Mouse (Mus musculus): ENCODE data around the gene Ctnnd2. TPM values are rescaled to one million over a fixed set of nuclear protein-coding genes. Genes with fewer than 3 reads are reported as not detected.

Ctnnd2 gene
- total and polyA plus RNA-seq, 3 experiments: 0.10 to 0.35 (median 0.16) TPM

DNA sequence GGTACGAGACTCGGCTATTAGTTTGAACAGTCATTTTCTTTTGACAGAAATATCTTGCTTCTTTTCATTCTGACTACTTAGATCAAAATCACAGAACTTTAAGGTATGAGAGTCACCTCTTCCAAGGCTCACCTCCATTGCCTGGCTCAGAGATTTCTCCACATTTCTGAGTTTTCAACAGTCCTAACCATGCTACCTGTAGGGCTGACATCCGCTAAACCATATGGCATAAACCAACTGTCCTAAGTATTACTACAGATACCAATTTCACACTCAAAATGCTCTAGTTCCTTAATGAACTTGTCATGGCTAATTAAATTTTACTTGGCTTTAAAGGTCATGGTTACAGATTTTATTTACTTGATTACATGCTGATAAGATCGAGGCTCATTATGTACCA, 786.1 kb downstream of the Ctnnd2 start:
- no peak overlapping the region for H3K9ac ChIP-seq (ENCODE audit: low read depth, low read length)
- no peak overlapping the region for H3K4me3 ChIP-seq
- H3K27me3 ChIP-seq (ENCODE audit: control insufficient read depth, insufficient read depth, low read length): no peaks in the 10 kb centered on the region
- intact Hi-C loops (cut with DNase I): no loop called here
- no peak for DNase-seq
- H3K4me1 ChIP-seq (ENCODE audit: control insufficient read depth, insufficient read depth, low read length): no peaks in the 10 kb centered on the region
- no peak for TF ChIP-seq EP300 (IDR thresholded peaks at IDR 0.05; ENCODE audit: insufficient read depth, low read depth, low read length)
- no peak for TF ChIP-seq CTCF (IDR thresholded peaks at IDR 0.05)
- TF ChIP-seq POLR2A (IDR thresholded peaks at IDR 0.05; ENCODE audit: insufficient read depth, low read depth, low read length): no peak
- no peak overlapping the region for H3K27ac ChIP-seq
- H3K36me3 ChIP-seq (ENCODE audit: control insufficient read depth, insufficient read depth, low read length): no peaks in the 10 kb centered on the region
- 91% methylated on average over 4 of the region's 4 CpGs for WGBS
- no peaks in the 10 kb centered on the region for H3K79me2 ChIP-seq (replicated peaks; ENCODE audit: control insufficient read depth, insufficient read depth, low read length)

DNA sequence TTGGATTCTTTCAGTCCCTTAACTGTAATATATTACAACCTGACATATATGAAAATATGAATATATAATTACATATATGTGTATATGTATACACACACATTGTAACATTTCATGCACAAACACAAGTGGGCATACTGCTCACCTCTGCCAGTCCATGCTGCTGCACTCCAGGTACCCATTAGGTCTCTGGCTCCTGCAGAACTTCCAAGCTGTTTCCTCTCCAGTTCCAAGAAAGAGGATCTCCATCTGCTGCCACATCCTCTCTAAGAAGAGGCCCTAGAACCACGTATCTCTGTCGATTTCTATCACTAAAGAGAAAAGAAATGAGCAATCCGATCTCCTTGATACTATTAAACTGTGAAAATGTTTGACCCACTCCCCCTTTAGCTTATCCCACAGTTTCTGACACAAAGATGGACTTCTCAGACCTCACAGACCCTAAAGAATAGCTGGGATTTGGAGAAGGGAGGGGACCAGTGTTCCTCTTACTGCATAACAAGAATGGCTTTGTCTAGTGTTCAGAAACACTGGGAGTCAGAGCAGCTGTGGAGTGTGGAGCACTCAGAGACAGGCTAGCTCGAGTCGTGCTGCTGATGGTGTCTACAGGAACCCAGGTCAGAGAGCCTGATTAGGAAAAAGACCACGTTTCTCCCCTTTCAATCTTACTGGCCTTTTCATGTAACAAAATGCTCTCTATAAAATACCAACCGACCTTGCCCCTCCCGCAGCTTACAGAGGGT, 790.2 kb downstream of the Ctnnd2 start:
- peaks cover 2% of the 10 kb centered on the region; the same call in 1 of the 2 replicates for H3K4me1 ChIP-seq (ENCODE audit: control insufficient read depth, insufficient read depth, low read length)
- intact Hi-C loops (cut with DNase I): no loop called here
- H3K27ac ChIP-seq: no peak overlapping the region
- no peak overlapping the region for H3K9ac ChIP-seq (ENCODE audit: low read depth, low read length)
- no peak for DNase-seq
- H3K27me3 ChIP-seq (ENCODE audit: control insufficient read depth, insufficient read depth, low read length): no peaks in the 10 kb centered on the region
- H3K79me2 ChIP-seq (replicated peaks; ENCODE audit: control insufficient read depth, insufficient read depth, low read length): no peaks in the 10 kb centered on the region
- H3K36me3 ChIP-seq (ENCODE audit: control insufficient read depth, insufficient read depth, low read length): no peaks in the 10 kb centered on the region
- H3K4me3 ChIP-seq: no peak overlapping the region
- 69% methylated on average over 8 of the region's 8 CpGs for WGBS
- TF ChIP-seq CTCF (IDR thresholded peaks at IDR 0.05) (no peak), POLR2A (IDR thresholded peaks at IDR 0.05; ENCODE audit: insufficient read depth, low read depth, low read length) (no peak), EP300 (IDR thresholded peaks at IDR 0.05; ENCODE audit: insufficient read depth, low read depth, low read length) (no peak)

DNA sequence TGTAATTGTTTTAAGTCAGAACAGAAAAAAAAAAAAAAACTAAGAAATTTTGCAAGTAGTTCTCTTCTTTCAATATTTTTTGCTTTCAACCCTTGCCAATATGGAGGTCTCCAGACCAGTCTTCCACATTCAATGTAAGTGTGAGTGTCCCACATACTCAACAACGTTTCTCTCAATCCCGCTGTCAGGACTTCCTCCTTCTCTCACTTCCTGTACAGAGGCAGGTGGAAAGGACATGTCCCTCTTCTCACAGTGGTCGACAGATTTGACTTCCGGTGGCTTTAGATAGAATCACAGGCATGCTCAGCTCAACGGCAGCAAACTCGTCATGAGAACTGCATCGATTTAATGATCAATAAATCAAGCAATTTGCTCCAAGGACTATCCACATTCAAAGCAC, 791.7 kb downstream of the Ctnnd2 start:
- no peak overlapping the region for H3K4me3 ChIP-seq

DNA sequence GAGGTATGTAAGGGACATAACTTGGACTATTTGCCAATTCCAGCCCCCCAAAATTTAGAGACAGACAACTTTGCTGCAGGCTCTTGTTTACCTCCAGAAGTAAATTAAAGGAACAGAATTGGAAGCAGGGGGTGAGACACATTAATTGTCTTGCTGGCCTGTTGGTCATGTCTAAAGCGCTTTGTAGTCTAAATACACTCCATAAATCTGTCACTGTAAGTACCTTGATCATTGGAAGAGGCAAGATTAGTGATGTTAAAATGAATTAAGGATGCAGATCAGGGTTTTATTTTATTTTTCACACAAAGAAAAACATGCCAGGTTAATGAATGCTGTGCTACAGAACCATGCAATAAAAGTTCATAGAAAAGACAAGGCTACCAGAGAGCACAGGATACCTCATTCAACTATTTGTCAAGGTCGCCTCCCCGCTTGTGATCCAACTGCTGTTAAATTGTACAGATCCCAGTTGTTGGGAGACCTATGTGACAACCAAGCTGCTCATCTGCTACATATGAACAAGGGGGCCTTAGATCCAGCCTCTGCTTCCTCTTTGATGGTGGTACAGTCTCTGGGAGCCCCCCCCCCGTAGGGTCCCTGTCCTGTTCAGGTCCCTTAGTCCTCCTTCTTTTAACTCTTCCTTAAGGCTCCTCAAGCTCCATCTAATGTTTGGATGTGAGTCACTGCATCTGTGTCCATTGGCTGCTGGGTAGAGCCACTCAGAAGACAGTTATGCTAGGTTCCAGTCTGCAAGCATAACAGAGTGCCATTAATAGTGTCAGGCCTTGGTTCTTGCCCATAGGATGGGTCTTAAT, 792.7 kb downstream of the Ctnnd2 start:
- TF ChIP-seq EP300 (IDR thresholded peaks at IDR 0.05; ENCODE audit: insufficient read depth, low read depth, low read length): no peak
- TF ChIP-seq CTCF (IDR thresholded peaks at IDR 0.05): no peak
- TF ChIP-seq POLR2A (IDR thresholded peaks at IDR 0.05; ENCODE audit: insufficient read depth, low read depth, low read length): no peak
- intact Hi-C loops (cut with DNase I): no loop called here
- no peak overlapping the region for H3K9ac ChIP-seq (ENCODE audit: low read depth, low read length)
- H3K4me3 ChIP-seq: no peak overlapping the region
- H3K27ac ChIP-seq: no peak overlapping the region
- no peak for DNase-seq
- H3K36me3 ChIP-seq (ENCODE audit: control insufficient read depth, insufficient read depth, low read length): no peaks in the 10 kb centered on the region
- H3K4me1 ChIP-seq (ENCODE audit: control insufficient read depth, insufficient read depth, low read length): peaks cover 2% of the 10 kb centered on the region; the same call in 1 of the 2 replicates
- no peaks in the 10 kb centered on the region for H3K27me3 ChIP-seq (ENCODE audit: control insufficient read depth, insufficient read depth, low read length)
- no peaks in the 10 kb centered on the region for H3K79me2 ChIP-seq (replicated peaks; ENCODE audit: control insufficient read depth, insufficient read depth, low read length)
- 83% methylated on average over 4 of the region's 4 CpGs for WGBS

More for the DNA sequence above, 791.7 kb downstream of the Ctnnd2 start:
- Histone ChIP-seq H3K79me2 (replicated peaks; ENCODE audit: control insufficient read depth, insufficient read depth, low read length) (no peaks in the 10 kb centered on the region), H3K36me3 (ENCODE audit: control insufficient read depth, insufficient read depth, low read length) (no peaks in the 10 kb centered on the region), H3K27ac (no peak overlapping the region), H3K9ac (ENCODE audit: low read depth, low read length) (no peak overlapping the region), H3K27me3 (ENCODE audit: control insufficient read depth, insufficient read depth, low read length) (no peaks in the 10 kb centered on the region), H3K4me1 (ENCODE audit: control insufficient read depth, insufficient read depth, low read length) (peaks cover 2% of the 10 kb centered on the region; the same call in 1 of the 2 replicates)
- WGBS: 64% methylated on average over 7 of the region's 7 CpGs
- DNase-seq: no peak
- no peak for TF ChIP-seq EP300 (IDR thresholded peaks at IDR 0.05; ENCODE audit: insufficient read depth, low read depth, low read length)
- TF ChIP-seq CTCF (IDR thresholded peaks at IDR 0.05): no peak
- no peak for TF ChIP-seq POLR2A (IDR thresholded peaks at IDR 0.05; ENCODE audit: insufficient read depth, low read depth, low read length)
- intact Hi-C loops (cut with DNase I): no loop called here

DNA sequence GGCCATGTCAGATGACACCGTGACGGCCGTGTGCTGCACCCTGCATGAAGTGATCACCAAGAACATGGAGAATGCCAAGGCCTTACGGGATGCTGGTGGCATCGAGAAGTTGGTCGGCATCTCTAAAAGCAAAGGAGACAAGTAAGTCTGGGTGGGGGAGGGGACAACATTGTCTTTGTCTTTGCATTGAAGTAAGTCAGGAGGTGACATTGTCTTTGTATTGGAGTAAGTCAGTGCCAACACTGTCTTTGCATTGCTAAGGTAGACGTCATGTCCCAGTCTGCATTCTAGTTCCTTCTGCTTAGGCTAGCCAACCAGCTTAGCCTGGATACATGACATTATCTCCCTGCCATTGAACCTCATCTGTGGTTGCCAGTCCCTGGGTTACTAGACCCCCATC, 794.4 kb downstream of the Ctnnd2 start:
- no peak for DNase-seq
- 89% methylated on average over 7 of the region's 7 CpGs for WGBS
- no peak for TF ChIP-seq CTCF (IDR thresholded peaks at IDR 0.05)
- TF ChIP-seq POLR2A (IDR thresholded peaks at IDR 0.05; ENCODE audit: insufficient read depth, low read depth, low read length): no peak
- TF ChIP-seq EP300 (IDR thresholded peaks at IDR 0.05; ENCODE audit: insufficient read depth, low read depth, low read length): no peak
- intact Hi-C loops (cut with DNase I): no loop called here
- Histone ChIP-seq H3K4me3 (no peak overlapping the region), H3K27me3 (ENCODE audit: control insufficient read depth, insufficient read depth, low read length) (no peaks in the 10 kb centered on the region), H3K36me3 (ENCODE audit: control insufficient read depth, insufficient read depth, low read length) (no peaks in the 10 kb centered on the region), H3K9ac (ENCODE audit: low read depth, low read length) (no peak overlapping the region), H3K27ac (no peak overlapping the region), H3K4me1 (ENCODE audit: control insufficient read depth, insufficient read depth, low read length) (peaks cover 2% of the 10 kb centered on the region; the same call in 1 of the 2 replicates), H3K79me2 (replicated peaks; ENCODE audit: control insufficient read depth, insufficient read depth, low read length) (no peaks in the 10 kb centered on the region)

DNA sequence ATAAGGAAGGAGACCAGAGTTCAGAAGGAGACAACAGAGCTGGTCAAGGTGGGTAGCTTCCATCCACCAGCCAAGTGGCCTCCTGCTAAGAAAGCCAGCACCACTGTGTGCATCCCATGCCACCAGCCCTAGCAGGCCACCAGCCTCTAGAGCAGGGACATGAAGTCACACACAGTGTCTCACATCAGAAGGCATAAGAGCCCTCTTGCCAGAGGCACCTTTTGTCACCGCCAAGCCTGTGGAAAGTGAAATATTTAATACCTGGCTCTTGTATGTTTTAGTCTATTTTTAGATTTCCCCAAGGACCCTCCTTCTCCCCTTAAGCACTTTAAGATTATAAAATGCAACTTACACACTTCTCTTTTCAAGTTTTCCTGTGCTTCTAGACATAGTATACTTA, 802.0 kb downstream of the Ctnnd2 start:
- Histone ChIP-seq H3K4me3 (no peak overlapping the region), H3K27me3 (ENCODE audit: control insufficient read depth, insufficient read depth, low read length) (no peaks in the 10 kb centered on the region), H3K4me1 (ENCODE audit: control insufficient read depth, insufficient read depth, low read length) (no peaks in the 10 kb centered on the region), H3K27ac (no peak overlapping the region), H3K36me3 (ENCODE audit: control insufficient read depth, insufficient read depth, low read length) (no peaks in the 10 kb centered on the region), H3K9ac (ENCODE audit: low read depth, low read length) (no peak overlapping the region), H3K79me2 (replicated peaks; ENCODE audit: control insufficient read depth, insufficient read depth, low read length) (no peaks in the 10 kb centered on the region)
- intact Hi-C loops (cut with DNase I): no loop called here
- no peak for TF ChIP-seq EP300 (IDR thresholded peaks at IDR 0.05; ENCODE audit: insufficient read depth, low read depth, low read length)
- TF ChIP-seq POLR2A (IDR thresholded peaks at IDR 0.05; ENCODE audit: insufficient read depth, low read depth, low read length): no peak
- no peak for TF ChIP-seq CTCF (IDR thresholded peaks at IDR 0.05)
- 92% methylated on average over 1 of the region's 1 CpGs for WGBS
- DNase-seq: no peak
